Mouse (Mus musculus) midbrain, embryonic 11.5 days (tissue): ENCODE data around the gene Crk. TPM values are rescaled to one million over a fixed set of nuclear protein-coding genes. Genes with fewer than 3 reads are reported as not detected.
"Not testable (repeated sequence)": the region's sequence is repeated elsewhere in the genome, so short reads cannot be mapped to it uniquely, and the experiment has no call there.

Source experiments
- ATAC-seq: fragments of 200-750 bp; cut with Nextera tagmentation; 2 replicates; pipeline ENCODE4 v1.8.0; 2017; ENCODE audit warnings: moderate TSS enrichment, moderate library complexity; ENCODE audit not compliant: low FRiP score
- DNase-seq: peaks from one replicate; pipeline ENCODE4 v3.0.0; 2015; ENCODE audit warnings: low spot score; ENCODE audit errors: missing footprints
- H3K27ac ChIP-seq: fragments of 300-500 bp; sonication (generic); 2 replicates; pipeline ENCODE4 v1.5.1; 2014; ENCODE audit warnings: low read depth, low read length
- H3K27me3 ChIP-seq: fragments of 300-500 bp; sonication (generic); 2 replicates; pipeline ENCODE4 v1.6.1; 2014; ENCODE audit warnings: mild to moderate bottlenecking, low read length, moderate library complexity, mixed read lengths; ENCODE audit not compliant: control insufficient read depth, insufficient read depth
- H3K36me3 ChIP-seq: fragments of 300-500 bp; sonication (generic); 2 replicates; pipeline ENCODE4 v1.6.1; 2014; ENCODE audit warnings: mild to moderate bottlenecking, low read length, moderate library complexity, mixed read lengths; ENCODE audit not compliant: control insufficient read depth, insufficient read depth
- H3K4me1 ChIP-seq: fragments of 300-500 bp; sonication (generic); 2 replicates; pipeline ENCODE4 v1.6.1; 2014; ENCODE audit warnings: low read length; ENCODE audit not compliant: control insufficient read depth, insufficient read depth
- H3K4me2 ChIP-seq: fragments of 300-500 bp; sonication (generic); 2 replicates; pipeline ENCODE4 v1.6.1; 2014; ENCODE audit warnings: mild to moderate bottlenecking, moderate library complexity
- H3K4me3 ChIP-seq: fragments of 300-500 bp; sonication (generic); 2 replicates; pipeline ENCODE4 v1.5.1; 2014; ENCODE audit warnings: low read depth, low read length
- H3K9ac ChIP-seq: fragments of 300-500 bp; sonication (generic); 2 replicates; pipeline ENCODE4 v1.6.1; 2014; ENCODE audit warnings: low read length
- H3K9me3 ChIP-seq: fragments of 300-500 bp; sonication (generic); 2 replicates; pipeline ENCODE4 v1.6.1; 2016; ENCODE audit warnings: low read length; ENCODE audit not compliant: control insufficient read depth
- WGBS: fragments of 180-500 bp; shearing (Covaris S2); extraction: QIAGEN DNeasy Blood & Tissue Kit; methylation state at CpG from one replicate; pipeline ENCODE4 v1.1.7; 2014; 5-methylcytosine and 5-hydroxymethylcytosine counted together
- polyA plus RNA-seq: library from polyadenylated mRNA; unstranded; fragments of >200 nt; fragmentation: Nextera tagmentation; extraction: Ambion mirVana; gene quantifications from 2 replicates; pipeline ENCODE4 v1.2.1, GENCODE M21; 2014

Gene Crk
- polyA plus RNA-seq, 1 experiment from 2014 or later = 130 TPM

DNA sequence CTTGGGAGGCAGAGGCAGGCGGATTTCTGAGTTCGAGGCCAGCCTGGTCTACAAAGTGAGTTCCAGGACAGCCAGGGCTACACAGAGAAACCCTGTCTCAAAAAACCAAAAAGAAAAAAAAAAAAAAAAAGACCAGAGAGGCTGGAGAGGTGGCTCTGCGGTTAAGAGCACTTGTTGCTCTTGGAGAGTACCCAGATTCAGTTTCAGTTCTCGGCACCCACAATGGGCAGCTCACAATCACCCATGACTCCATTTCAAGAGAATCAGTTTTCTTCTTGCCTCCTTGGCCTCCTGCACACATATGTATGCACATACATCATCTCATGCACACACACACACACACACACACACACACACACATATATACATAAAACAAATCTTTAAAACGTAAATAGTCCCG is 48.6 kb downstream of the Crk start:
- not testable (repeated sequence) for H3K9me3 ChIP-seq, H3K4me3 ChIP-seq, H3K36me3 ChIP-seq, H3K4me1 ChIP-seq, DNase-seq, H3K27me3 ChIP-seq, ATAC-seq, H3K9ac ChIP-seq, H3K4me2 ChIP-seq, H3K27ac ChIP-seq
- WGBS = 96% methylated on average over 6 of the region's 6 CpGs

DNA sequence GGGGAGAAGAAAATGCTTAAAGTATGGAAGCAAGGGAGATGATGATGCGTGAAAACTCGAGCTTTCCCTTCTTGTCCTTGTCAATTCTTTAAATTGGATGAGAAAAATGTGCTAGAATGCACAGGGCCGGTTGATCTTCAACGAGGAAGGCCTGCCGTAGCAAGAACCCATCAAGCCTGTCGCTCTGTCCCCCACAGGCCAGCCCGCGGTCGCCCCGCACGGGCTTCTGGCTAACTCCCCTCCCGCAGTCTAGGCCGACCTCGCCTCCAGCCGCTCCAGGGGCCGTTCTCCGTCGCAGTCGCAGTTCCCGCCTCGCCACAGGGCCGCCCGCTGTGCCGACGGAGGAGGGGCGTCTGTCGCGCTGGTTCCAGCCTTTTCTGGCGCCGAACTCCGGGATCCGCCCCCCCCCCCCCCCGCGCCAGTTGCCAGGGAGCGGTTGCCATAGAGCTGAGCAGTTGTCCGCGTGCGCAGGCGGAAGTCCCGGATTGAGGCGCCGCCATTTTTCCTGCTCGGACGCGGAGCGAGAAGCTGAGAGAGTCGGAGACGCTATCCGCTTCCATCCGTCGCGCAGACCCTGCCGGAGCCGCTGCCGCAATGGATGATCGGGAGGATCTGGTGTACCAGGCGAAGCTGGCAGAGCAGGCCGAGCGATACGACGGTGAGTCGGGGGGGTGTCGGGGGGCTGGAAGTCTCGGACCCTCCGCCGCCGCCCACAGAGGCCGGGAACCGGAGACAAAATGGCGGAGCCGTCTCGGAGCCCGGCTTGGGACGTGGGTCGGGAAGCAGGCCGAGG is 53.6 kb downstream of the Crk start, which contains the start of gene Ywhae:
Gene Ywhae (plus strand): TSS at position 436 of the 793 bp plus-strand sequence.
- Histone ChIP-seq H3K9me3 (no peaks in the 10 kb centered on the region), H3K4me3 (peak within 1 kb of the TSS; percentile 97), H3K9ac (peak within 1 kb of the TSS; percentile 99), H3K4me2 (peak within 1 kb of the TSS; percentile 84), H3K27ac (peak within 1 kb of the TSS; percentile 94), H3K27me3 (no peaks in the 10 kb centered on the region), H3K36me3 (no peaks in the 10 kb centered on the region), H3K4me1 (peaks cover 28% of the 10 kb centered on the region)
- peak; percentile 100 for DNase-seq
- ATAC-seq = peak; percentile 92
- WGBS = 1% methylated on average over 66 of the region's 76 CpGs

DNA sequence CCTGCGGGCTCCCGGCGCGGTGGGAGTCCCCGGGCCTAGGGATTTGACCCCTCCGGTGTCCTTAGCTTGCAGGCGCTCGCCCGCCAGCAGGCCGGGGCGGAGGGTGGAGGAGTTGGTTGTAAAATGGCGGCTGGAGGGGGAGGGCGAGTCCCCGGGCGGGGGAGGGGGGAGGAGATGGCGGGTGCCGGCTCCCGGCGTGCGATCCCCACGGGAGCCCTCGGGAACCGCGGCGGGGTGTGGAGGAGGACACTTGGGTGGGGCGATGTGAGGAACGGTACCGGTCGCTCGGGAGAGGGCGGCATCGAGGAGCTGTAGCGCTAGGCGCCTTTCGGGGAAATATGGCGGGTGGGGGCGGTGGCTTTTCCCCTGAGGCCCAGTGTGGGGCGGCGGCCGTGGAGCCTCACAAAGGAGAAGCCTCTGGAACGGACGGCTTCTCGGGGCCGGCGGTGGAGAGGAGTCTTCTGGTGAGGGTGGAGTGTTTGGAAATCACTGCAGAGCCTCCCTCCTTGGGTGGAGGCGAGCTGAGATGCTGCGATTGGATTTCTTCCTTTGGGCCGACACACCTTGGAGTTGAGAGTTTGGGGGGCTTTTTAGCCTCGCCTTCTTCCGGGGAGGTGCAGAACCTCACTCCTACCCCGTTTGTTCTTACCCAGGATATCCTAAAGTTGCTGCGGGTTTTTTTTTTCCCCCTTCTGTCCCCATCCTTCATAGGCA is 54.3 kb downstream of the Crk start:
- Histone ChIP-seq H3K4me1 (peaks cover 28% of the 10 kb centered on the region), H3K36me3 (no peaks in the 10 kb centered on the region), H3K9me3 (no peaks in the 10 kb centered on the region), H3K9ac (peak overlapping the region; percentile 99), H3K4me2 (peak overlapping the region; percentile 84), H3K4me3 (peak overlapping the region; percentile 97), H3K27ac (peak overlapping the region; percentile 94), H3K27me3 (no peaks in the 10 kb centered on the region)
- no peak for DNase-seq
- ATAC-seq = peak; percentile 67
- WGBS = under 1% methylated on average over 52 of the region's 52 CpGs

DNA sequence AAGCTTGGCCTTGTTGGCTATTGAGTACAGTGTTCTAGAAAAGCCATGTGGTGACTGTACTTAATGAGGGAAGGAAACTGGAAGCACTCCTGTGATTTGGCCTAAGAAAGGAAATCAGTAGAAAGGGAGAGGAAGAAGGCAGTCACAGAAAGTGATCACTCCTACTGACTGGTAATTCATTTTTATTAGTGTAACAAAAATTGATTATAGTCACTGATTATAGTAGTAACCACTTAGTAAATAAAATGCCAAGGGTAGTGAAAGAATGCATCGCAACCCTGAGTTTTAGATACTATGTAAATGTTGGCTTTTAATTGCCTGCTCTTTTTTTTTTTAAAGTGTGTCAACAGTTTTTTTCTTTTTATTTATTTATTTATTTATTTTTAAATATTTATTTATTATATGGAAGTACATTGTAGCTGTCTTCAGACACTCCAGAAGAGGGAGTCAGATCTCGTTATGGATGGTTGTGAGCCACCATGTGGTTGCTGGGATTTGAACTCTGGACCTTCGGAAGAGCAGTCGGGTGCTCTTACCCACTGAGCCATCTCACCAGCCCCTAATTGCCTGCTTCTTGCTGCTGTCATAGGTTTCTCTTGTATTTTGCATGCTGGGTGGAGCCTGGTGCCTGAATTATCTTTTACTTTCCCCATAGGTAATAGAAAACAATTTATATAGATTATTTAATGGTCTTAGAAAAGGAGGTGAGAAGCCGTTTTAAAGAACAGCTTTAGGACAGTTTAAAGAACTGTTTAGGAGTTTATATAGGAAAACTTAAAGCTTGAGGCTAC is 56.6 kb downstream of the Crk start:
- ATAC-seq (no peak), DNase-seq (peak; percentile 35)
- H3K27ac ChIP-seq = no peak overlapping the region
- no peak overlapping the region for H3K9ac ChIP-seq
- no peaks in the 10 kb centered on the region for H3K9me3 ChIP-seq
- peaks cover 28% of the 10 kb centered on the region for H3K4me1 ChIP-seq
- H3K36me3 ChIP-seq = peaks cover 6% of the 10 kb centered on the region
- no peaks in the 10 kb centered on the region for H3K27me3 ChIP-seq
- H3K4me3 ChIP-seq = peak overlapping the region; percentile 97
- peak overlapping the region; percentile 84 for H3K4me2 ChIP-seq
- 80% methylated on average over 5 of the region's 5 CpGs for WGBS

DNA sequence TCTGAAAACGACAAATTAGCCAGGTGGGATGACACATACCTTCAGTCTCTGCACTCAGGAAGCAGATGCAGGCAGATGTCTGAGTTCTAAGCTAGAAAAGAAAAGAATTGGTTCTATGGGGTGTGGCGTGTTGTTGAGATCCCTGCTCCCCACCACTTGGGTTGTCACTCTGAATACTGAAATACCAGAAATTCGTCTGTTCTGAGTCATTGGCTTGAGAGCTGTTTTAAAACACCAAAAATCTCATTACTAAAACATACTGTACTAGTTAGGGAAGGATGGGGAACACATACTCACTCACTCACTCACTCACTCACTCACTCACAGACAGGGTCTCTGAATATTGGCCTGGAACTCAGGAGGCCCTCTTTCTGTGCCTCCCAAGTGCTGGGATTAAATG is 57.9 kb downstream of the Crk start:
- Histone ChIP-seq H3K27me3 (no peaks in the 10 kb centered on the region), H3K9me3 (no peaks in the 10 kb centered on the region), H3K9ac (no peak overlapping the region), H3K36me3 (peaks cover 6% of the 10 kb centered on the region), H3K27ac (no peak overlapping the region), H3K4me1 (peaks cover 27% of the 10 kb centered on the region), H3K4me3 (no peak overlapping the region), H3K4me2 (peak overlapping the region; percentile 3; the same call in 1 of the 2 replicates)
- DNase-seq (no peak), ATAC-seq (no peak)
- WGBS = 82% methylated on average over 3 of the region's 3 CpGs

DNA sequence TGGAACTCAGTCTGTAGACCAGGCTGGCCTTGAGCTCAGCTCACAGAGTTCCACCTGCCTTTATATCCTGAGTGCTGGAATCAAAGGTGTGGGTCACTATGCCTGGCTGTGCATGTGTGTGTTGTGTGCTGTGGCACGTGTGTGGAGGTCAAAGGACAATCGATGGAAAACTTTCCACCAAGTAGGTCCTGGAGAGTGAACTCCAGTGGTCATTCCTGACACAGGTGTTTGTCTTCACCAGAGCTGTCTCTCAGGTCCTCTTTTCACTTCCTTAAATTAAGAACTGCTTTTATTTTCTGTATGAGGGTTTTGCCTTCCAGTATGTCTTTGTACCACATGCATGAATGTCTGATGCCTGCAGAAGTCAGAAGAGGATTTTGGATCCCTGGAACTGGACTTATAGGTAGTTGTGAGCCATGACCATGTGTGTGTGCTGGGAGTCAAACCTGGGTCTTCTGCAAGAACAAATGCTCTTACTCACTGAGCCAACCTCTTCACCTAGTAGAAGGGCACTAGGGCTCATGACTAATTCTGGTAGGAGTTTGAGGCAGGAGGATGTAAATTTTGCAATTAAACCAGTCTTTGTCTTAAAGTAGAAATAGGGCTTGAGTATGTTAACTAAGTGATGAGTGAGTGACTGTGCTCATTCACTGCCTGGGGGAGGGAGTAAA is 58.9 kb downstream of the Crk start:
- ATAC-seq = no peak
- Histone ChIP-seq H3K36me3 (peaks cover 9% of the 10 kb centered on the region), H3K4me2 (no peak overlapping the region), H3K9ac (no peak overlapping the region), H3K27me3 (no peaks in the 10 kb centered on the region), H3K4me3 (no peak overlapping the region), H3K27ac (no peak overlapping the region), H3K4me1 (peaks cover 23% of the 10 kb centered on the region), H3K9me3 (no peaks in the 10 kb centered on the region)
- 85% methylated on average over 2 of the region's 2 CpGs for WGBS
- no peak for DNase-seq

DNA sequence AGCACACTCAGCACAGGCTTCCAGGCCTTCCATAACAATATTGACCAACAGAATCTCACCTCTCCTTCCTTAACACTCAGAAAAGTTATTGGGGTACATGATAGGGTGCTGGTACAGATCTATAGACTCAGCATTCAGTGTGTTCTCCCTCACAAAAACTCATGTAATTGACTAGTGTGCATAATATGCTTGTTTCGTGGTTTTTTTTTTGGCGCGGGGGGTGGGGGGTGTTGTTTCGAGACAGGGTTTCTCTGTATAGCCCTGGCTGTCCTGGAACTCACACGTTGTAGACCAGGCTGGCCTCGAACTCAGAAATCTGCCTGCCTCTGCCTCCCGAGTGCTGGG is 59.4 kb downstream of the Crk start:
- Histone ChIP-seq H3K36me3 (peaks cover 9% of the 10 kb centered on the region), H3K4me3 (no peak overlapping the region), H3K4me1 (peaks cover 23% of the 10 kb centered on the region), H3K27ac (no peak overlapping the region), H3K27me3 (no peaks in the 10 kb centered on the region), H3K4me2 (no peak overlapping the region), H3K9me3 (no peaks in the 10 kb centered on the region), H3K9ac (no peak overlapping the region)
- no peak for ATAC-seq
- no peak for DNase-seq
- WGBS = 96% methylated on average over 7 of the region's 7 CpGs

DNA sequence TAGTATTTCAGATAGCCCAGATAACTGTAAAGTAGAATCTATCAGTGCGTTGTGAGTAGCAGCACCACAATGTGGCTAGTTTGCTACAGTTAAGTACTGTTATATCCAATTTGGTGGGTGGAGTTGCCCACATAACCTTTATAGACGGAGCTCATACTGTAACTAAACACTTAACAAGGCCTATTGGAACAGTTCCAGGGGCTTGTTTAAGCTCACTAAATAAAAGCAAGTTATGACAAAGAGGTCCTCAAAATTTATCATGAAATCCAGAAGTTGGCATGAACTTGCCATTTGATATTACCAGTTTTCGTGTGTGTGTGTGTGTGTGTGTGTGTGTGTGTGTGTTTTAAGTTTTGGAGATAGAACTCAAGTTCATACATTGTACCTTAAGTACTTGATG is 61.1 kb downstream of the Crk start:
- no peaks in the 10 kb centered on the region for H3K27me3 ChIP-seq
- DNase-seq = no peak
- H3K9ac ChIP-seq = no peak overlapping the region
- 92% methylated on average over 3 of the region's 3 CpGs for WGBS
- no peak overlapping the region for H3K27ac ChIP-seq
- H3K4me1 ChIP-seq = peaks cover 16% of the 10 kb centered on the region
- peaks cover 9% of the 10 kb centered on the region for H3K36me3 ChIP-seq
- H3K9me3 ChIP-seq = no peaks in the 10 kb centered on the region
- H3K4me3 ChIP-seq = no peak overlapping the region
- H3K4me2 ChIP-seq = no peak overlapping the region
- ATAC-seq = no peak
